Mouse (Mus musculus): Measurements from ENCODE around the gene Fcmr.

Gene Fcmr

GRCm38 (mm10) chr1:130850405-130850804 is 15.1 kb upstream of the Fcmr start:
- peaks cover 15% of the 10 kb centered on the region for H3K27me3 ChIP-seq (ENCODE audit: insufficient read depth, low read length)
- no peaks in the 10 kb centered on the region for H3K9me3 ChIP-seq (ENCODE audit: low read length)
- TF ChIP-seq NANOG (IDR thresholded peaks at IDR 0.05; ENCODE audit: borderline replicate concordance, low read length) (no peak), CTCF (conservative IDR thresholded peaks at IDR 0.05; ENCODE audit: low read length) (no peak), POU5F1 (IDR thresholded peaks at IDR 0.05; ENCODE audit: borderline replicate concordance, low read length) (no peak)
- H3K4me1 ChIP-seq (replicated peaks; ENCODE audit: low read depth, low read length): no peaks in the 10 kb centered on the region
- no peak overlapping the region for H3K4me3 ChIP-seq (replicated peaks; ENCODE audit: low read length)
- no peaks in the 10 kb centered on the region for H3K36me3 ChIP-seq (ENCODE audit: insufficient read depth, low read length)

GRCm38 (mm10) chr1:130854819-130855218 is 10.7 kb upstream of the Fcmr start:
- Histone ChIP-seq H3K4me3 (replicated peaks; ENCODE audit: low read length) (no peak overlapping the region), H3K9me3 (ENCODE audit: low read length) (no peaks in the 10 kb centered on the region), H3K36me3 (ENCODE audit: insufficient read depth, low read length) (no peaks in the 10 kb centered on the region), H3K4me1 (replicated peaks; ENCODE audit: low read depth, low read length) (no peaks in the 10 kb centered on the region), H3K27me3 (ENCODE audit: insufficient read depth, low read length) (0 out of 2 replicates have a peak, but pooled peaks cover 6% of the 10 kb centered on the region)
- TF ChIP-seq POU5F1 (IDR thresholded peaks at IDR 0.05; ENCODE audit: borderline replicate concordance, low read length): no peak
- TF ChIP-seq NANOG (IDR thresholded peaks at IDR 0.05; ENCODE audit: borderline replicate concordance, low read length): no peak
- TF ChIP-seq CTCF (conservative IDR thresholded peaks at IDR 0.05; ENCODE audit: low read length): no peak

GRCm38 (mm10) chr1:130855723-130856122 is 9.7 kb upstream of the Fcmr start:
- H3K36me3 ChIP-seq (ENCODE audit: insufficient read depth, low read length): no peaks in the 10 kb centered on the region
- no peak for TF ChIP-seq POU5F1 (IDR thresholded peaks at IDR 0.05; ENCODE audit: borderline replicate concordance, low read length)
- no peak for TF ChIP-seq CTCF (conservative IDR thresholded peaks at IDR 0.05; ENCODE audit: low read length)
- no peak for TF ChIP-seq NANOG (IDR thresholded peaks at IDR 0.05; ENCODE audit: borderline replicate concordance, low read length)
- H3K4me3 ChIP-seq (replicated peaks; ENCODE audit: low read length): no peak overlapping the region
- H3K27me3 ChIP-seq (ENCODE audit: insufficient read depth, low read length): 0 out of 2 replicates have a peak, but pooled peaks cover 6% of the 10 kb centered on the region
- H3K4me1 ChIP-seq (replicated peaks; ENCODE audit: low read depth, low read length): no peaks in the 10 kb centered on the region
- no peaks in the 10 kb centered on the region for H3K9me3 ChIP-seq (ENCODE audit: low read length)

- TF ChIP-seq CTCF (conservative IDR thresholded peaks at IDR 0.05; ENCODE audit: low read length) (no peak), POU5F1 (IDR thresholded peaks at IDR 0.05; ENCODE audit: borderline replicate concordance, low read length) (no peak), NANOG (IDR thresholded peaks at IDR 0.05; ENCODE audit: borderline replicate concordance, low read length) (no peak)
- no peaks in the 10 kb centered on the region for H3K4me1 ChIP-seq (replicated peaks; ENCODE audit: low read depth, low read length)
- H3K27me3 ChIP-seq (ENCODE audit: insufficient read depth, low read length): 0 out of 2 replicates have a peak, but pooled peaks cover 6% of the 10 kb centered on the region
- H3K4me3 ChIP-seq (replicated peaks; ENCODE audit: low read length): no peak overlapping the region
- H3K9me3 ChIP-seq (ENCODE audit: low read length): no peaks in the 10 kb centered on the region
- H3K36me3 ChIP-seq (ENCODE audit: insufficient read depth, low read length): no peaks in the 10 kb centered on the region
Measured at GRCm38 (mm10) chr1:130857456-130857855, 8.0 kb upstream of the Fcmr start.

- Histone ChIP-seq H3K9me3 (ENCODE audit: low read length) (peaks cover 9% of the 10 kb centered on the region; the same call in 1 of the 2 replicates), H3K27me3 (ENCODE audit: insufficient read depth, low read length) (no peaks in the 10 kb centered on the region; the same call in 1 of the 2 replicates), H3K4me1 (replicated peaks; ENCODE audit: low read depth, low read length) (no peaks in the 10 kb centered on the region), H3K36me3 (ENCODE audit: insufficient read depth, low read length) (no peaks in the 10 kb centered on the region), H3K4me3 (replicated peaks; ENCODE audit: low read length) (no peak overlapping the region)
- TF ChIP-seq NANOG (IDR thresholded peaks at IDR 0.05; ENCODE audit: borderline replicate concordance, low read length): no peak
Measured at GRCm38 (mm10) chr1:130864238-130864637, 1.2 kb upstream of the Fcmr start.

GRCm38 (mm10) chr1:130864741-130865140 is 728 bp upstream of the Fcmr start:
- no peaks in the 10 kb centered on the region for H3K36me3 ChIP-seq (ENCODE audit: insufficient read depth, low read length)
- peaks cover 9% of the 10 kb centered on the region; the same call in 1 of the 2 replicates for H3K9me3 ChIP-seq (ENCODE audit: low read length)
- TF ChIP-seq NANOG (IDR thresholded peaks at IDR 0.05; ENCODE audit: borderline replicate concordance, low read length): no peak
- TF ChIP-seq CTCF (conservative IDR thresholded peaks at IDR 0.05; ENCODE audit: low read length): no peak
- H3K27me3 ChIP-seq (ENCODE audit: insufficient read depth, low read length): no peaks in the 10 kb centered on the region; the same call in 1 of the 2 replicates
- H3K4me3 ChIP-seq (replicated peaks; ENCODE audit: low read length): no peak overlapping the region
- no peaks in the 10 kb centered on the region for H3K4me1 ChIP-seq (replicated peaks; ENCODE audit: low read depth, low read length)

GRCm38 (mm10) chr1:130872912-130873311 is 7.4 kb downstream of the Fcmr start:
- H3K36me3 ChIP-seq (ENCODE audit: insufficient read depth, low read length): no peaks in the 10 kb centered on the region
- peaks cover 19% of the 10 kb centered on the region for H3K27me3 ChIP-seq (ENCODE audit: insufficient read depth, low read length)
- peaks cover 3% of the 10 kb centered on the region; the same call in 1 of the 2 replicates for H3K4me1 ChIP-seq (replicated peaks; ENCODE audit: low read depth, low read length)
- TF ChIP-seq NANOG (IDR thresholded peaks at IDR 0.05; ENCODE audit: borderline replicate concordance, low read length): no peak
- no peak for TF ChIP-seq POU5F1 (IDR thresholded peaks at IDR 0.05; ENCODE audit: borderline replicate concordance, low read length)
- TF ChIP-seq CTCF (conservative IDR thresholded peaks at IDR 0.05; ENCODE audit: low read length): no peak
- H3K4me3 ChIP-seq (replicated peaks; ENCODE audit: low read length): no peak overlapping the region
- no peaks in the 10 kb centered on the region for H3K9me3 ChIP-seq (ENCODE audit: low read length)

- peaks cover 40% of the 10 kb centered on the region for H3K27me3 ChIP-seq (ENCODE audit: insufficient read depth, low read length)
- no peaks in the 10 kb centered on the region for H3K9me3 ChIP-seq (ENCODE audit: low read length)
- TF ChIP-seq NANOG (IDR thresholded peaks at IDR 0.05; ENCODE audit: borderline replicate concordance, low read length) (no peak), CTCF (conservative IDR thresholded peaks at IDR 0.05; ENCODE audit: low read length) (peak; percentile 49), POU5F1 (IDR thresholded peaks at IDR 0.05; ENCODE audit: borderline replicate concordance, low read length) (no peak)
- H3K36me3 ChIP-seq (ENCODE audit: insufficient read depth, low read length): no peaks in the 10 kb centered on the region
- H3K4me3 ChIP-seq (replicated peaks; ENCODE audit: low read length): no peak overlapping the region
- peaks cover 7% of the 10 kb centered on the region; the same call in 1 of the 2 replicates for H3K4me1 ChIP-seq (replicated peaks; ENCODE audit: low read depth, low read length)
Measured at GRCm38 (mm10) chr1:130875139-130875538, 9.7 kb downstream of the Fcmr start.

GRCm38 (mm10) chr1:130875910-130876309 is 10.4 kb downstream of the Fcmr start:
- Histone ChIP-seq H3K36me3 (ENCODE audit: insufficient read depth, low read length) (no peaks in the 10 kb centered on the region), H3K4me3 (replicated peaks; ENCODE audit: low read length) (no peak overlapping the region), H3K9me3 (ENCODE audit: low read length) (no peaks in the 10 kb centered on the region), H3K4me1 (replicated peaks; ENCODE audit: low read depth, low read length) (peaks cover 7% of the 10 kb centered on the region; the same call in 1 of the 2 replicates), H3K27me3 (ENCODE audit: insufficient read depth, low read length) (peaks cover 47% of the 10 kb centered on the region)
- TF ChIP-seq POU5F1 (IDR thresholded peaks at IDR 0.05; ENCODE audit: borderline replicate concordance, low read length) (no peak), CTCF (conservative IDR thresholded peaks at IDR 0.05; ENCODE audit: low read length) (no peak), NANOG (IDR thresholded peaks at IDR 0.05; ENCODE audit: borderline replicate concordance, low read length) (no peak)

Measured in E14TG2a.4 (cell line).